Mouse (Mus musculus): ENCODE results near the gene Lgals9. TPM values are rescaled to one million over a fixed set of nuclear protein-coding genes. Genes with fewer than 3 reads are reported as not detected.
"Not testable (repeated sequence)": the region's sequence is repeated elsewhere in the genome, so short reads cannot be mapped to it uniquely, and the experiment has no call there.

The Lgals9 gene
- total RNA-seq, 2 experiments from 2014 or later = 4.2 to 5.5 TPM

DNA sequence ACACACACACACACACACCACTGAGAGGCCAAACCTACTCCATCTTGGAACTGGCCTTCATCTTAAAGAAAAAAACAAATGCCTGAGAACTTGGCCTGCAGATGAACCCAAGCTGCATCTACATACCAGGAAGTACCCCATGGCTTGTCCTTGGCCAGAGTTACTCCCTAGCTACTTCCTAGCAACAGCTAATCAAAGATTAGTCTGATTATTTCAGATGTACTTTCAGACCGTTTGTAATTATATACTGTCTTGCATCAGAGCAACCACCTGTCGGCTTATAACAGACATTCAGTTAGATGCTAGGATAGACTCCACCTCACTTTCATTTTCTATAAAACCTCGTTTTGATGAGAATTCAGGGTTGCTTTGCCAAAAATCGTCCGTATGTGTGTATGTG, 21.7 kb upstream of the Lgals9 start:
- DNase-seq (ENCODE audit: extremely low spot score in 1 of 2, low spot score in 2 of 2) = no peak

GRCm38 (mm10) chr11:79005578-79006394, 21.0 kb upstream of the Lgals9 start:
- no peak overlapping the region for H3K4me3 ChIP-seq
- no peak for TF ChIP-seq CTCF (IDR thresholded peaks at IDR 0.05)
- intact Hi-C loops (cut with DNase I) = no loop called here
- DNase-seq (ENCODE audit: extremely low spot score in 1 of 2, low spot score in 2 of 2) = no peak
- no peak overlapping the region for H3K27ac ChIP-seq

More for the DNA sequence above, 21.7 kb upstream of the Lgals9 start:
- Histone ChIP-seq H3K4me3 (no peak overlapping the region), H3K27ac (no peak overlapping the region)
- TF ChIP-seq CTCF (IDR thresholded peaks at IDR 0.05) = no peak
- intact Hi-C loops (cut with DNase I) = no loop called here

DNA sequence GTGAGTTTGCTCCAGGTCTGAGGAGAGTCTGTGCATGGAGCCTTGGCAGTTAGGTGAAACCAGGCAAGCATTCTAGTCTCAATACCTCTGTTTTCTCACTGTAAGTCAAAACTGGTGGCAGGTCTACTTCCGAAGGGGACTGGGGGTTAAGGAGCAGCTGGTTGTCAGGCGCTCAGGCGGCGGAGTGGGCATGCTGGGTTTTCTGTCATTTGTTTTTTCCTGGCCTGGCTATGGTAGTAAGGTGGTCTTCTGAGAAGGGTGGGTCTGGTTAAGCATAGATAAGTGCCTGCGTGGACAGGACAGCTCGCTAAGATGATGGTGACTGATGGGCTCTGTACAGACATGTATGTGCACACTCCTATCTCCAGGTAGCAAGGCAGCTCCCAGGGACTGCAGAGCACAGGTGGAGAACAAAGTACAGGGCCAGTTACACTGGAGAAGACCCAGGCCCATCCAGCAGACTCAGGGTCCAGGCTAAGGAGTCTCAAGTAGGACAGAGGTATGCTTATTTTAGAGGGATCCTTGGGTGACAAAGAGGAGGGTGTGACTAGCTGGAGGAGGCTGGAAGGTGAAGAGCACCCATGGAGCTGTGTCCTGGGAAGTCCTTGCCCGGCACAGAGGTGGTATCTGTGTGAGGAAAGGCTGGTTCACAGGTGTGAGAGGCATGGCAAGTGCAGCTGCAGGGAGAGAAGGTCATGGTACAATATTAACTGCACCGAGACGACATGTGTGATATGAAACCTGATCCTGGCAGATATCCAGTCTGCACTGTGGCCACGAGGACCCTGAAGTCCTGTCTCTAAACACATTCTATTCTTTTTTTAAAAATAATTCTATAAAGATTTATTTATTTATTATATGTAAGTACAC, 19.3 kb upstream of the Lgals9 start:
- intact Hi-C loops (cut with DNase I) = no loop called here
- no peak for DNase-seq (ENCODE audit: extremely low spot score in 1 of 2, low spot score in 2 of 2)
- no peak overlapping the region for H3K27ac ChIP-seq
- H3K4me3 ChIP-seq = no peak overlapping the region
- no peak for TF ChIP-seq CTCF (IDR thresholded peaks at IDR 0.05)

- intact Hi-C loops (cut with DNase I) = no loop called here
- Histone ChIP-seq H3K4me3 (no peak overlapping the region), H3K27ac (no peak overlapping the region)
- no peak for TF ChIP-seq CTCF (IDR thresholded peaks at IDR 0.05)
- DNase-seq (ENCODE audit: extremely low spot score in 1 of 2, low spot score in 2 of 2) = no peak
Measured at GRCm38 (mm10) chr11:79003053-79003768, 18.5 kb upstream of the Lgals9 start.

- DNase-seq (ENCODE audit: extremely low spot score in 1 of 2, low spot score in 2 of 2) = no peak
- Histone ChIP-seq H3K27ac (no peak overlapping the region), H3K4me3 (no peak overlapping the region)
- intact Hi-C loops (cut with DNase I) = no loop called here
- TF ChIP-seq CTCF (IDR thresholded peaks at IDR 0.05) = no peak
Measured at GRCm38 (mm10) chr11:79002551-79002951, 17.8 kb upstream of the Lgals9 start.

DNA sequence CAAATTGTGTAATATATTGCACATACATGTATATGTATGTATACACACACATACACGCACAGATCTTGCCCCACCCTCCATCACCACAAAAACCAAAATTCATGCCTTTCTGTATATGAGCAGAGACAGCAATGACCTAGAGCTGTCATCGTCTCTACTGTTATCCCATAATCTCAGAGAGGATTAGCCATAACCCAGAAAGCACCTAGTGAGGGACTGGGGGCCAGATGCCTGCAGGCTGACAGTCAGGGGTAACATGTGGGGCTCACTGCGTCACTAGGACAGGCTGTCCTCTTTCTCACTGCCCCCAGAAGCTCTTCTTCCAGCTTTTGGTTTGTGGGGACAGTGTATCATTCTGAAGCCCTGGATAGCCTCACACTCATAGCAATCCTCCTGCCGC, 17.1 kb upstream of the Lgals9 start:
- no peak for DNase-seq (ENCODE audit: extremely low spot score in 1 of 2, low spot score in 2 of 2)
- H3K27ac ChIP-seq = no peak overlapping the region
- no peak for TF ChIP-seq CTCF (IDR thresholded peaks at IDR 0.05)
- intact Hi-C loops (cut with DNase I) = no loop called here
- no peak overlapping the region for H3K4me3 ChIP-seq

- no peak for DNase-seq (ENCODE audit: extremely low spot score in 1 of 2, low spot score in 2 of 2)
- intact Hi-C loops (cut with DNase I) = no loop called here
- Histone ChIP-seq H3K4me3 (no peak overlapping the region), H3K27ac (no peak overlapping the region)
- TF ChIP-seq CTCF (IDR thresholded peaks at IDR 0.05) = no peak
Measured at GRCm38 (mm10) chr11:78999118-78999517, 14.4 kb upstream of the Lgals9 start.

DNA sequence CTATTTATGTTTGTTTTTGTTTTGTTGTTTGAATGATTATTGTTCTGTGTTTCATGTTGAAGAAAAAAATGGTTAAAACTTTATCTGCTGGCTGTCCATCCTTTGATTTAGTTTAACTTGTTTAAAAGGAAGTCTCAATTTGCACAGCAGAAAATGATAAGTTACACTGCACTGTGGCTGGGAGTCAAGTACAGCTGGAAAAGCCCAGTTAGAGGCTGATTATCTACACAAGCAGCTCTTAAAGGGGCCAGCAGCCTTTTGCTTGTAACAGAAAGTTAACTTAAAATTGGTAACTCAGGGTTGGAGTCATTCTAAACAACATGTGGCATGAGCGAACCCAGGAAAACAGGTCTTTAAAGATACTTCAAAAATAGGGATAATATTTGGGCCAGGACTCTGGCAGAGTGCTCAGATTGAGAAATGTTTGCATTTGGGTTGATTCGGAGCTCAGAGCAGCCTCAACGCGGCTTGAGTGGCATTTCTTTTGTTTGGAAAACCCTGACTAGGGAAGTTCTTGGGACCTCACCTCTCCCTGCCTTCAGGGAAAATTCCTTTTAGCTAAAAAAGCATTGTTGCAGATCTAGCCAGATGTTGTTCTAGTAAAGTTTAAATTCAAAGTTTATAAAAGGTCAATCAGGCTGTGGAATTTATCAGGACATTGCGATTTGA, 6.3 kb upstream of the Lgals9 start:
- H3K27ac ChIP-seq; H3K4me3 ChIP-seq; DNase-seq (ENCODE audit: extremely low spot score in 1 of 2, low spot score in 2 of 2); intact Hi-C loops (cut with DNase I): not testable (repeated sequence)

- no peak for TF ChIP-seq CTCF (IDR thresholded peaks at IDR 0.05)
- H3K27ac ChIP-seq = no peak overlapping the region
- intact Hi-C loops (cut with DNase I) = no loop called here
- no peak for DNase-seq (ENCODE audit: extremely low spot score in 1 of 2, low spot score in 2 of 2)
- H3K4me3 ChIP-seq = no peak overlapping the region
Measured at GRCm38 (mm10) chr11:78990096-78990495, 5.3 kb upstream of the Lgals9 start.

- intact Hi-C loops (cut with DNase I); H3K27ac ChIP-seq; H3K4me3 ChIP-seq; DNase-seq (ENCODE audit: extremely low spot score in 1 of 2, low spot score in 2 of 2): not testable (repeated sequence)
Measured at GRCm38 (mm10) chr11:78989206-78989605, 4.5 kb upstream of the Lgals9 start.

DNA sequence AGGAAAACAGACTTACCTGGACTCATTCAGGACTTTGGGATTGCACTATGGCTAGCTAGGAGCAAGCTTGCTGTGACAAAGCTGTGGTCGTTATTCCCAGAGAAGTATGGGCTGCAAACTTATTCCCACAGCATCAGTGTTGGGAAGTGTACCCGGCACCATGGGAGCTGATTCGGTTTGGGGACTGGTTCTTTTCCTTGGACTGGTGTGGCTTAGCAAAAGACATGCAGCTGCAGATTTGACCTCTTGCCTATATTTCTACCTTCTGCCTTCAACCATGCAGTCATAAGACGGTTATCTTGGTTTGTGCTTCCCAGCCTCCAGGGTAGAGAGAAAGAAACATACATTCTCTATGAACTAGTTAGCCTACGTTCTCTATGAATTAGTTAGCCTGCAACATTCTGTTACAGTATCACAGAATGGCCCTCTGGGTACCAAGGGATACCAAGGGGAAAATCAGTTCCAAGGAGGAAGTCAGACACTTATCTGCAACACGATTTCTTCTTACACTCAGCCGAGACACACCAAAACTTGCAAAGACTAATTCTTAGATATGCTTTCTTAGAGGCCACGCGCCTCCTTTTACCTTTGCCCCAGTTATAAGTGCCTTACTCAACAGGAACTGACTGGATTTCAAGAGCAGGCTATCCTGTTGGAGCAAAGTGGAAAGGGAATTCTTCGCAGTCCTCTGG, 1.7 kb upstream of the Lgals9 start:
- no peak for TF ChIP-seq CTCF (IDR thresholded peaks at IDR 0.05)
- no peak for DNase-seq (ENCODE audit: extremely low spot score in 1 of 2, low spot score in 2 of 2)
- Histone ChIP-seq H3K4me3 (no peak overlapping the region), H3K27ac (no peak overlapping the region)
- intact Hi-C loops (cut with DNase I) = no loop called here
